Mouse (Mus musculus) small intestine, adult 2 months (tissue): ENCODE results near the gene Prkag1. TPM values are rescaled to one million over a fixed set of nuclear protein-coding genes. Genes with fewer than 3 reads are reported as not detected.

ENCODE experiments used
- H3K27ac ChIP-seq: fragments of 200-500 bp; 2 replicates; pipeline ENCODE4 v1.5.1; 2012; ENCODE audit warnings: low read depth, low read length, control low read depth, inconsistent platforms; ENCODE audit not compliant: insufficient read depth
- H3K27me3 ChIP-seq: fragments of 200-500 bp; 2 replicates; pipeline ENCODE4 v1.6.1; 2012; ENCODE audit warnings: mild to moderate bottlenecking, moderate library complexity, low read length, inconsistent platforms; ENCODE audit not compliant: control insufficient read depth, insufficient read depth
- H3K36me3 ChIP-seq: fragments of 200-500 bp; 2 replicates; pipeline ENCODE4 v1.6.1; 2012; ENCODE audit warnings: mild to moderate bottlenecking, low read length, control low read depth, inconsistent platforms; ENCODE audit not compliant: control insufficient read depth, insufficient read depth
- H3K4me1 ChIP-seq: fragments of 200-500 bp; 2 replicates; pipeline ENCODE4 v1.6.1; 2012; ENCODE audit warnings: low read length, inconsistent platforms, mixed read lengths; ENCODE audit not compliant: control insufficient read depth, insufficient read depth, insufficient read length
- H3K4me3 ChIP-seq: fragments of 200-500 bp; 2 replicates; pipeline ENCODE4 v1.5.1; 2012; ENCODE audit warnings: low read depth, mild to moderate bottlenecking, control low read depth, inconsistent platforms, low read length, moderate library complexity
- CTCF ChIP-seq: fragments of 200-500 bp; IDR thresholded peaks from 2 replicates; pipeline ENCODE4 v1.5.1; 2012; ENCODE audit warnings: low read depth, mild to moderate bottlenecking, control low read depth, inconsistent platforms, low read length, moderate library complexity, mixed read lengths; ENCODE audit not compliant: insufficient replicate concordance, insufficient read length; ENCODE audit errors: extremely low read depth
- POLR2A ChIP-seq: fragments of 200-500 bp; IDR thresholded peaks from 2 replicates; pipeline ENCODE4 v1.6.1; 2012; ENCODE audit warnings: low read depth, mild to moderate bottlenecking, control low read depth, inconsistent platforms, low read length, moderate library complexity
- WGBS: fragments of 180-500 bp; shearing (Covaris S2); methylation state at CpG from one replicate; pipeline ENCODE4 v1.1.7; 2018; 5-methylcytosine and 5-hydroxymethylcytosine counted together
- polyA plus RNA-seq: library from polyadenylated mRNA; depleted of rRNA; stranded (reverse); fragments of >200 nt; gene quantifications from 2 replicates; pipeline ENCODE4 v1.2.3, GENCODE M21; 2012

The Prkag1 gene
- polyA plus RNA-seq, 1 experiment, result 65.7 TPM

GRCm38 (mm10) chr15:98790761-98791160 is 40.6 kb downstream of the Prkag1 start:
- Histone ChIP-seq H3K4me1 (peaks cover 18% of the 10 kb centered on the region), H3K27ac (no peak overlapping the region), H3K27me3 (peaks cover 62% of the 10 kb centered on the region), H3K36me3 (no peaks in the 10 kb centered on the region), H3K4me3 (peak overlapping the region; percentile 29)
- under 1% methylated on average over 23 of the region's 23 CpGs for WGBS
- no peak for TF ChIP-seq POLR2A
- TF ChIP-seq CTCF, result no peak

DNA sequence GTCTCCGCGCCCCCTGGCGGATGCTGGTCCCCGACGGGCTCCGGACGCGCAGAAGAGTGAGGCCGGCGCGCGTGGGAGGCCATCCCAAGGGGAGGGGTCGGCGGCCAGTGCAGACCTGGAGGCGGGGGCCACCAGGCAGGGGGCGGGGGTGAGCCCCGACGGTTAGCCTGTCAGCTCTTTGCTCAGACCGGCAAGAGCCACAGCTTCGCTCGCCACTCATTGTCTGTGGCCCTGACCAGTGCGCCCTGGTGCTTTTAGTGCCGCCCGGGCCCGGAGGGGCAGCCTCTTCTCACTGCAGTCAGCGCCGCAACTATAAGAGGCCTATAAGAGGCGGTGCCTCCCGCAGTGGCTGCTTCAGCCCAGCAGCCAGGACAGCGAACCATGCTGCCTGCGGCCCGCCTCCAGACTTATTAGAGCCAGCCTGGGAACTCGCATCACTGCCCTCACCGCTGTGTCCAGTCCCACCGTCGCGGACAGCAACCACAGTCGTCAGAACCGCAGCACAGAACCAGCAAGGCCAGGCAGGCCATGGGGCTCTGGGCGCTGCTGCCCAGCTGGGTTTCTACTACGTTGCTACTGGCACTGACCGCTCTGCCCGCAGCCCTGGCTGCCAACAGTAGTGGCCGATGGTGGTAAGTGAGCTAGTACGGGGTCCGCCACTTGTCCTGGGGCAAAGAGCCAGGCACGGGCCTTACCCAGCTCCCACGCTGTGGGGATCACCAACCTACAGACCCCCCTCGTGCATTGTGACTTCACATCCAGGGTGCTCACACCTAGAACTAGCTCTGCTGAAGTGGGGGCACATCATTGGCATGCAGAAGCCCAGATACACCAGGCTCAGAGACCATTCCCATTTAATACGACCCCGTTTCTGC is 41.4 kb downstream of the Prkag1 start, which contains the start of gene Wnt1:
TSS of gene Wnt1 (plus strand) at position 197 of the 875 bp plus-strand sequence.
- peaks cover 62% of the 10 kb centered on the region for H3K27me3 ChIP-seq
- 4% methylated on average over 51 of the region's 51 CpGs for WGBS

GRCm38 (mm10) chr15:98788972-98789660 is 42.2 kb downstream of the Prkag1 start:
- Histone ChIP-seq H3K27me3 (peaks cover 62% of the 10 kb centered on the region), H3K4me3 (no peak overlapping the region), H3K4me1 (peaks cover 18% of the 10 kb centered on the region), H3K27ac (no peak overlapping the region), H3K36me3 (no peaks in the 10 kb centered on the region)
- 0 out of 2 replicates have a peak, but pooled peaks have one; percentile 54 for TF ChIP-seq CTCF
- TF ChIP-seq POLR2A, result no peak
- 10% methylated on average over 24 of the region's 24 CpGs for WGBS

More for the DNA sequence above, 41.4 kb downstream of the Prkag1 start, which contains the start of gene Wnt1:
- peaks cover 18% of the 10 kb centered on the region for H3K4me1 ChIP-seq
- peak within 1 kb of the TSS; percentile 29 for H3K4me3 ChIP-seq
- no peaks in the 10 kb centered on the region for H3K36me3 ChIP-seq
- no peak within 1 kb of the TSS for H3K27ac ChIP-seq
- no peak for TF ChIP-seq POLR2A
- no peak; the same call in 1 of the 2 replicates for TF ChIP-seq CTCF

DNA sequence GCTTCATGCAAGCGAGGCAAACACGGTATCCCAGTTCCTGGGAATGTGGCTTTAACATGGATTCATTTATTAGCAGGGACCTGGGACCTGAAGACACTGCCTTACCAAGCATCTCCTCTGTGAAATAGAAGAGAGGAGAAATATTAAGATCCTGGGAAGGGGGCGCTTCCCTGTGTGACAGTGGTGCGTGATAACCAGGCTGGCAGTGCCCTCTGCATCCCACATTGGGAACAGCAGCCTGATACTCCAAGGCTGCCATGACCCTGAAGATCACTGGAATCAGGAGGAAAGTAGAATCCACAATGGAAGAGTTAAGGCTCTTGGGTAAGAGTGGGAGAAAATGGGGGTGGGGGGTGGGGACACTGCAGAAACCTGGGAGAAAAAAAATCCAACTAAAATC is 43.4 kb downstream of the Prkag1 start:
- no peak overlapping the region for H3K4me3 ChIP-seq
- peaks cover 18% of the 10 kb centered on the region for H3K4me1 ChIP-seq
- WGBS, result 29% methylated on average over 4 of the region's 4 CpGs
- TF ChIP-seq POLR2A (no peak), CTCF (no peak)
- no peak overlapping the region for H3K27ac ChIP-seq
- H3K36me3 ChIP-seq, result no peaks in the 10 kb centered on the region
- H3K27me3 ChIP-seq, result peaks cover 50% of the 10 kb centered on the region

GRCm38 (mm10) chr15:98785744-98786143 is 45.6 kb downstream of the Prkag1 start:
- Histone ChIP-seq H3K4me3 (no peak overlapping the region), H3K27ac (no peak overlapping the region), H3K27me3 (peaks cover 29% of the 10 kb centered on the region), H3K36me3 (no peaks in the 10 kb centered on the region), H3K4me1 (peaks cover 5% of the 10 kb centered on the region; the same call in 1 of the 2 replicates)
- WGBS, result 55% methylated on average over 7 of the region's 7 CpGs
- TF ChIP-seq CTCF (peak; percentile 52; the same call in 1 of the 2 replicates), POLR2A (no peak)

DNA sequence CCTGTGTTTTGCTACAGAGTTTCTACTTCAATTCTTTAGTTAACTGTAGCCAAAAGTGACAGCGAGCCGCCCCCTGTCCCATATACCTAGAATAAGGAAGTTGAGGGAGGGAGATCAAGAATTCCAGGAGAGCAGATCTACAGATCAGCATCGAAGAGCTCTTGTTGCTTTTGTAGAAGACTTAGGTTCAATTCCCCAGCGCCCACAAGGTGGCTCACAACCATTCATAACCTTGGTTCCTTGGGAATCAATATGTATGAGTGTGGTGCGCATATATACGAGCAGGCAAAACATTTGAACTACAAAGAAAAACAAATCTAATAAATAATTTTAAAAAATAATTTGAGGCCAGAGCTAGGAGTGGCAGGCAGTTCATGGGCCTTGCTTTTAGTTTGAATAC is 50.2 kb downstream of the Prkag1 start:
- WGBS, result 47% methylated on average over 6 of the region's 6 CpGs
- no peak overlapping the region for H3K27ac ChIP-seq
- no peak for TF ChIP-seq POLR2A
- no peak for TF ChIP-seq CTCF
- H3K27me3 ChIP-seq, result peaks cover 40% of the 10 kb centered on the region
- H3K36me3 ChIP-seq, result no peaks in the 10 kb centered on the region
- H3K4me3 ChIP-seq, result no peak overlapping the region
- peaks cover 8% of the 10 kb centered on the region for H3K4me1 ChIP-seq

GRCm38 (mm10) chr15:98780573-98780972 is 50.7 kb downstream of the Prkag1 start:
- no peak for TF ChIP-seq POLR2A
- TF ChIP-seq CTCF, result no peak
- Histone ChIP-seq H3K27me3 (peaks cover 44% of the 10 kb centered on the region), H3K4me1 (peaks cover 8% of the 10 kb centered on the region), H3K27ac (no peak overlapping the region), H3K36me3 (no peaks in the 10 kb centered on the region), H3K4me3 (no peak overlapping the region)
- 14% methylated on average over 13 of the region's 13 CpGs for WGBS
